Mouse (Mus musculus): ENCODE data around the gene Ebi3.

- TF ChIP-seq CTCF (IDR thresholded peaks at IDR 0.05; ENCODE audit: low read depth, low read length) (no peak), TAL1 (conservative IDR thresholded peaks at IDR 0.05; ENCODE audit: low read depth, low read length) (no peak), GATA2 (IDR thresholded peaks at IDR 0.05; ENCODE audit: borderline replicate concordance, low read depth, low read length) (no peak), GATA1 (IDR thresholded peaks at IDR 0.05; ENCODE audit: borderline replicate concordance, low read length) (no peak)
Observed at GRCm38 (mm10) chr17:55996007-55996406, 43.6 kb downstream of the Ebi3 start.
